Mouse (Mus musculus) heart, adult 8-10 months (tissue): ENCODE data around the gene Hmces. TPM values are rescaled to one million over a fixed set of nuclear protein-coding genes. Genes with fewer than 3 reads are reported as not detected.
"Not testable (repeated sequence)": the region's sequence is repeated elsewhere in the genome, so short reads cannot be mapped to it uniquely, and the experiment has no call there.

Experiments
- DNase-seq: peaks from one replicate; pipeline ENCODE4 v3.0.0; 2022; ENCODE audit warnings: low spot score
- microRNA-seq: library from miRNA; unstranded; fragments of <30 nt; microRNA quantifications from one replicate; pipeline ENCODE4 v1.2.0, GENCODE M21; 2022
- total RNA-seq, 4 experiments: library from RNA; stranded (reverse); gene quantifications; 2 replicates each; pipeline ENCODE4 v1.2.4; 2022

The Hmces gene
- total RNA-seq, 4 experiments from 2014 or later, result 7.8 to 9.4 (median 9.1) TPM

- DNase-seq, result peak; percentile 11
These were observed 779 bp downstream of the Hmces start for GRCm38 (mm10) chr6:87914326-87915102.

GRCm38 (mm10) chr6:87915939-87916338, 2.2 kb downstream of the Hmces start:
- DNase-seq, result peak; percentile 13

- no peak for DNase-seq
These were observed 7.5 kb downstream of the Hmces start for GRCm38 (mm10) chr6:87921201-87921600.

GRCm38 (mm10) chr6:87923624-87924023, 9.9 kb downstream of the Hmces start:
- no peak for DNase-seq

GRCm38 (mm10) chr6:87935037-87935436, 21.3 kb downstream of the Hmces start:
- peak; percentile 50 for DNase-seq

- no peak for DNase-seq
These were observed 23.5 kb downstream of the Hmces start for GRCm38 (mm10) chr6:87937178-87937788.

GRCm38 (mm10) chr6:87938941-87939340, 25.2 kb downstream of the Hmces start:
- no peak for DNase-seq

- DNase-seq, result no peak
These were observed 28.4 kb downstream of the Hmces start for GRCm38 (mm10) chr6:87942179-87942578.

GRCm38 (mm10) chr6:87962457-87962856, 48.7 kb downstream of the Hmces start:
- not testable (repeated sequence) for DNase-seq

- no peak for DNase-seq
These were observed 56.3 kb downstream of the Hmces start for GRCm38 (mm10) chr6:87970041-87970440.

- no peak for DNase-seq
These were observed 66.0 kb downstream of the Hmces start for GRCm38 (mm10) chr6:87979728-87980127.

GRCm38 (mm10) chr6:87980374-87981029, 66.8 kb downstream of the Hmces start:
- no peak for DNase-seq

GRCm38 (mm10) chr6:87981030-87981485, 67.3 kb downstream of the Hmces start:
- DNase-seq, result no peak

- peak; percentile 15 for DNase-seq
These were observed 68.0 kb downstream of the Hmces start, which contains the start of gene H1fx for GRCm38 (mm10) chr6:87981547-87982256. TSS of gene H1fx (minus strand) at chr6:87981637.

GRCm38 (mm10) chr6:87982506-87982905, 68.8 kb downstream of the Hmces start:
- DNase-seq, result no peak

Small RNA genes within 50 kb of the gene (microRNA-seq; reads per million reads assigned to microRNA genes)
- gene Gm47286, result not detected

Other genes starting within 250 kb of the Hmces start
- 1 to 10 TPM; 2.2 to 3.0 (median 2.7) TPM for gene Aplf, start 241.7 kb upstream of the Hmces start, total RNA-seq
- 1 to 10 TPM in 3 of 4 experiments, under 1 TPM in 1; 0.53 to 1.2 (median 1.1) TPM for gene Efcc1, start 183.1 kb upstream of the Hmces start, total RNA-seq
- 1 to 10 TPM in 3 of 4 experiments, under 1 TPM in 1; 0.81 to 3.6 (median 1.6) TPM for gene Gp9, start 135.9 kb upstream of the Hmces start, total RNA-seq
- 10 to 100 TPM in 1 of 4 experiments, 1 to 10 TPM in 3; 7.9 to 13.3 (median 9.0) TPM for gene Rab43, start 101.8 kb upstream of the Hmces start, total RNA-seq
- gene Gm45140, start 78.1 kb upstream of the Hmces start, total RNA-seq, result 1 to 10 TPM in 1 of 4 experiments, under 1 TPM in 1, not detected in 2; 0.24 to 1.9 TPM
- gene Isy1, start 75.1 kb upstream of the Hmces start, total RNA-seq, result 10 to 100 TPM; 18.4 to 28.1 (median 20.6) TPM
- 100 to 1,000 TPM; 315 to 376 (median 329) TPM for gene Cnbp, start 62.8 kb upstream of the Hmces start, total RNA-seq
- gene Copg1, start 26.1 kb upstream of the Hmces start, total RNA-seq, result 10 to 100 TPM; 38.3 to 41.1 (median 40.0) TPM
- 1 to 10 TPM in 2 of 4 experiments, under 1 TPM in 2; 0.80 to 1.4 (median 1.2) TPM for gene H1fx, start 67.7 kb downstream of the Hmces start, total RNA-seq
- gene Rab7, start 131.3 kb downstream of the Hmces start, total RNA-seq, result 100 to 1,000 TPM; 276 to 300 (median 281) TPM
- 100 to 1,000 TPM in 3 of 4 experiments, 10 to 100 TPM in 1; 92.5 to 117 (median 111) TPM for gene Rpn1, start 170.5 kb downstream of the Hmces start, total RNA-seq